Mouse (Mus musculus) lung, adult 2 months (tissue): ENCODE measurements around the gene Gm45799.

ENCODE experiments used
- CTCF ChIP-seq: fragments of 200-500 bp; IDR thresholded peaks from 2 replicates; pipeline ENCODE4 v1.5.1; 2011; ENCODE audit warnings: mild to moderate bottlenecking, low read length, control low read depth; ENCODE audit not compliant: insufficient read depth
- POLR2A ChIP-seq: fragments of 200-500 bp; IDR thresholded peaks from 2 replicates; pipeline ENCODE4 v1.6.1; 2011; ENCODE audit warnings: low read depth, mild to moderate bottlenecking, control low read depth, low read length, borderline replicate concordance; ENCODE audit errors: extremely low read depth

GRCm38 (mm10) chr7:105633127-105633800 lies 7.1 kb upstream of the Gm45799 start, which contains the start of gene Trim3:
- TF ChIP-seq CTCF (no peak), POLR2A (peak; percentile 32; the same call in 1 of the 2 replicates)
